Mouse (Mus musculus): Measurements from ENCODE around the gene Cgas. TPM values are rescaled to one million over a fixed set of nuclear protein-coding genes. Genes with fewer than 3 reads are reported as not detected.

The Cgas gene
- total and polyA plus RNA-seq, 3 experiments = 19.0 to 20.9 TPM; not detected in 1

DNA sequence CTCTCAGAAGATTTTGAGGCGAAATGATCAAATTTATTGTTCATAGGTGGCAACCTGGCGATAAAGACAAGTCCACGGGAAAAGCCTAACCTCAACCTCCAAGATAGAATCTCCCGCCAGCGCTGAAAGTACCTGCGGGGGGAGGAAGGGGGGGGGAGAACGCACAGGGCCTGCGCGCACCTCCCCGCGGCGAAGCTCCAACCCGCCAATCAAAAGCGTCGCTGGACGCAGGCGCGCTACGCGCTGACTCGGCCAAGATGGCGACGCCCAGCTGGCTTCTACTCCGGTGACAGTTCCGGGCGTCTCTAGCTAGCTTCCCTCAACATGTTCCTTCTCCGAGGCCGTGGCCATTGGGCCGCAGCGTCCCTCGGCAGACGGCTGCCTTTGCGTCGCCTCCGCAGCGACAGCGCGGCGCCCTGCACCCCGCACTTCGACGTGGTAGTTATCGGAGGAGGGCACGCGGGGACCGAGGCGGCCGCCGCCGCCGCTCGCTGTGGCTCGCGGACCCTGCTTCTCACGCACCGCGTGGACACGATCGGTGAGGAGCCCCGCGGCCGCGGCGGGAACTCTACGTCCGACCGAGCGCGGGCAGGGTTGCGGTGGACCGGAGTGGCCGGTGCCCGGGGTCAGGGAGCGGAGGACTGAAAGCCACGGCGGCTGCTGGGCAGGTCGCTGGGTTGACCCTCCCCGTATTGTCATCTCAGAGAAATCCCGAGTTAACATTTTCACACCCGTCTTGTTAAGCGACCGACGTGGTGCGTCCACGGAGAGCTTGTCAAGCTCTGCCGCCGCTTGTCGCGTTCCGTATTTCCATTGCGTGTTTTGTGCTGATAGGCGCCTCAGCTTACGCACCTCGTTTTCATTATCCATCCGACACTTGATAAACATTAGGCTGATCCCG lies 5.2 kb upstream of the Cgas start, which contains the start of the genes Mto1 and Gm17324 (continued):
- peak; percentile 86 for TF ChIP-seq NRF1 (IDR thresholded peaks at IDR 0.05; ENCODE audit: insufficient read depth, low read depth, low read length, poor library complexity, severe bottlenecking)
- TF ChIP-seq ZC3H11A (IDR thresholded peaks at IDR 0.05; ENCODE audit: low read depth, low read length) = no peak
- peak; percentile 57; the same call in 1 of the 2 replicates for TF ChIP-seq SIN3A (IDR thresholded peaks at IDR 0.05; ENCODE audit: low read length)
- no peak for TF ChIP-seq MYB (IDR thresholded peaks at IDR 0.05; ENCODE audit: low read depth, low read length)
- TF ChIP-seq USF2 (IDR thresholded peaks at IDR 0.05; ENCODE audit: borderline replicate concordance in 1 of 2, insufficient read depth in 1 of 2, low read depth in 1 of 2, low read length in 2 of 2) = no peak
- TF ChIP-seq TBP (IDR thresholded peaks at IDR 0.05; ENCODE audit: low read depth, low read length) = peak; percentile 83
- no peak for TF ChIP-seq RCOR1 (IDR thresholded peaks at IDR 0.05; ENCODE audit: low read depth, low read length)
- no peak for TF ChIP-seq ETS1 (IDR thresholded peaks at IDR 0.05; ENCODE audit: low read depth, low read length)
- TF ChIP-seq MYC (IDR thresholded peaks at IDR 0.05; ENCODE audit: low read depth, low read length) = peak; percentile 80; the same call in 1 of the 2 replicates
- TF ChIP-seq JUND (IDR thresholded peaks at IDR 0.05; ENCODE audit: low read depth, low read length) = no peak
- no peak for TF ChIP-seq SMC3 (IDR thresholded peaks at IDR 0.05; ENCODE audit: low read depth, low read length)
- peak; percentile 79 for TF ChIP-seq HCFC1 (IDR thresholded peaks at IDR 0.05; ENCODE audit: low read depth, low read length)

DNA sequence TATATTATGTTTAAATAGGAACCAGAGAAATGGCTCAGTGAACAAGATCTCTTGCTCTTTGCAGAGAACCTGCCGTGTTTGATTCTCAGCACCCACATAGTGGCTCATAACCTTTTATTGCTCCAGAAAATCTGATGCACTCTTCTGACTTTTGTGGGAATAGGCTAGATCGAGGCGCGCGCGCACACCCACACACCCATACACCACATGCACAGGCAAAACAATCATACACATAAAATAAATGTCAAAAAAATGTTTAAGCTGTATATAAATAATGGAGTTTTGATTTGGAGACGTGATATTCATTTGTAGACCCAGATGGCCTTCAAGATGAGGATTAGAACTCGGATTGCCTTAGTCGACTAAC lies 4.6 kb upstream of the Cgas start:
- Histone ChIP-seq H3K9ac (ENCODE audit: control insufficient read depth, low read depth, low read length, poor library complexity, severe bottlenecking) (peak overlapping the region; percentile 67), H3K27me3 (ENCODE audit: control insufficient read depth in 1 of 2, insufficient read depth in 2 of 2, low read length in 2 of 2) (no peaks in the 10 kb centered on the region), H3K4me1 (ENCODE audit: control insufficient read depth in 1 of 2, insufficient read depth in 2 of 2, low read length in 2 of 2) (peaks cover 4 to 24% of the 10 kb centered on the region in 2 experiments), H3K27ac (ENCODE audit: control insufficient read depth, low read depth, low read length) (peak overlapping the region; percentile 54), H3K79me2 (ENCODE audit: control insufficient read depth, insufficient read depth, low read length, poor library complexity) (peaks cover 21% of the 10 kb centered on the region), H3K36me3 (ENCODE audit: control insufficient read depth in 1 of 2, insufficient read depth in 2 of 2, low read length in 2 of 2) (peaks cover under 1 to 26% of the 10 kb centered on the region in 2 experiments), H3K4me3 (ENCODE audit: control insufficient read depth in 1 of 2, insufficient read depth in 1 of 2, low read depth in 2 of 2, low read length in 2 of 2) (peak overlapping the region; percentile 2 to 100), H3K9me3 (replicated peaks; ENCODE audit: insufficient read depth, low read length) (no peaks in the 10 kb centered on the region)
- DNase-seq (ENCODE audit: low read depth, low spot score) = no peak
- 0 out of 2 replicates have a peak, but pooled peaks have one; percentile 3 for TF ChIP-seq MAX (IDR thresholded peaks at IDR 0.05; ENCODE audit: low read length)
- TF ChIP-seq POLR2AphosphoS2 (IDR thresholded peaks at IDR 0.05; ENCODE audit: low read length) = no peak

DNA sequence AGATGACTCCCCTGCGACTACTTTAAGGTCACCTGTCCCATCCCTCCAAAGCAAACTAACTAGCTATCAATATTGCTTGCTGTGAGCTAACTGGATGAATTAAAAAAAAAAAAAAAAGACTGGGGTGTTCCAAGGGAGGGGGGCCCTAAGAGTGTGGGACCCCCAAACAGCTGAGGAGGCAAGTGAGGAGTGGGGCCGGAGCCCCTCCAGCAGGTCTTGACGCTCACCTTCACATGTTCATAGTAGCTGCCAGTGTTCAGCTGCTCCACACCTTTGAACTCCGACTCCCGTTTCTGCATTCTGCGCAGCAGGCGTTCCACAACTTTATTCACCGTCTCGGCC lies 829 bp downstream of the Cgas start:
- Histone ChIP-seq H3K27me3 (ENCODE audit: control insufficient read depth in 1 of 2, insufficient read depth in 2 of 2, low read length in 2 of 2) (no peaks in the 10 kb centered on the region), H3K27ac (ENCODE audit: control insufficient read depth, low read depth, low read length) (peak overlapping the region; percentile 49)
- TF ChIP-seq MEF2A (IDR thresholded peaks at IDR 0.05; ENCODE audit: extremely low read depth, insufficient replicate concordance, low read depth, low read length, poor library complexity, severe bottlenecking) = no peak
- 0 out of 2 replicates have a peak, but pooled peaks have one; percentile 31 for TF ChIP-seq TBP (IDR thresholded peaks at IDR 0.05; ENCODE audit: low read depth, low read length)
- no peak for TF ChIP-seq ELF1 (IDR thresholded peaks at IDR 0.05; ENCODE audit: low read depth, low read length)
- no peak for TF ChIP-seq MYB (IDR thresholded peaks at IDR 0.05; ENCODE audit: low read depth, low read length)
- no peak for TF ChIP-seq GABPA (IDR thresholded peaks at IDR 0.05; ENCODE audit: low read depth, low read length)
- no peak for TF ChIP-seq POLR2AphosphoS5 (IDR thresholded peaks at IDR 0.05; ENCODE audit: borderline replicate concordance, low read depth, low read length)
- peak; percentile 60; the same call in 1 of the 2 replicates for TF ChIP-seq CHD1 (IDR thresholded peaks at IDR 0.05; ENCODE audit: low read depth, low read length)
- peak; percentile 51 for TF ChIP-seq ZNF384 (IDR thresholded peaks at IDR 0.05; ENCODE audit: low read depth, low read length)
- TF ChIP-seq NELFE (IDR thresholded peaks at IDR 0.05; ENCODE audit: low read depth, low read length) = no peak
- no peak for TF ChIP-seq POLR2A (IDR thresholded peaks at IDR 0.05; ENCODE audit: control insufficient read depth in 1 of 2, insufficient read depth in 1 of 2, low read depth in 1 of 2, low read length in 2 of 2, poor library complexity in 1 of 2)
- TF ChIP-seq NRF1 (IDR thresholded peaks at IDR 0.05; ENCODE audit: insufficient read depth, low read depth, low read length, poor library complexity, severe bottlenecking) = peak; percentile 12; the same call in 1 of the 2 replicates
- TF ChIP-seq KAT2A (conservative IDR thresholded peaks at IDR 0.05; ENCODE audit: low read depth, low read length) = no peak
- no peak; the same call in 1 of the 2 replicates for TF ChIP-seq MAX (IDR thresholded peaks at IDR 0.05; ENCODE audit: low read length)
- TF ChIP-seq UBTF (IDR thresholded peaks at IDR 0.05; ENCODE audit: borderline replicate concordance, insufficient read depth, low read depth, low read length) = no peak
- TF ChIP-seq MAFK (IDR thresholded peaks at IDR 0.05; ENCODE audit: borderline replicate concordance, low read depth, low read length) = no peak
- no peak for TF ChIP-seq JUND (IDR thresholded peaks at IDR 0.05; ENCODE audit: low read depth, low read length)
- no peak for TF ChIP-seq ZC3H11A (IDR thresholded peaks at IDR 0.05; ENCODE audit: low read depth, low read length)
- TF ChIP-seq ZMIZ1 (IDR thresholded peaks at IDR 0.05; ENCODE audit: low read depth, low read length) = no peak

More for the DNA sequence above, 829 bp downstream of the Cgas start:
- peaks cover 9 to 16% of the 10 kb centered on the region in 2 experiments for H3K4me1 ChIP-seq (ENCODE audit: control insufficient read depth in 1 of 2, insufficient read depth in 2 of 2, low read length in 2 of 2)
- no peaks in the 10 kb centered on the region for H3K9me3 ChIP-seq (replicated peaks; ENCODE audit: insufficient read depth, low read length)
- H3K9ac ChIP-seq (ENCODE audit: control insufficient read depth, low read depth, low read length, poor library complexity, severe bottlenecking) = peak overlapping the region; percentile 75
- H3K79me2 ChIP-seq (ENCODE audit: control insufficient read depth, insufficient read depth, low read length, poor library complexity) = peaks cover 46% of the 10 kb centered on the region
- peak overlapping the region; percentile 77 to 95 for H3K4me3 ChIP-seq (ENCODE audit: control insufficient read depth in 1 of 2, insufficient read depth in 1 of 2, low read depth in 2 of 2, low read length in 2 of 2)
- no peak for DNase-seq (ENCODE audit: low read depth, low spot score)
- H3K36me3 ChIP-seq (ENCODE audit: control insufficient read depth in 1 of 2, insufficient read depth in 2 of 2, low read length in 2 of 2) = peaks cover 4 to 18% of the 10 kb centered on the region in 2 experiments
